In genomic region chr1:116477703-116478102, GRCm38 (mm10) we compare ENCODE assay signal across 8 mouse cellular contexts.
DNase-seq lines count a peak whose midpoint lies in the region; ATAC-seq and TF ChIP-seq lines count a peak whose summit lies in the region.

No protein-coding gene starts in this region.

- DNase-seq in cerebellum, adult 18-20 months = peak; percentile 4 to 38
- no peak for DNase-seq in cerebellum, adult 11-12 months
- DNase-seq in urinary bladder, postnatal 25 days (ENCODE audit: low spot score) = peak; percentile 26
- DNase-seq in urinary bladder, postnatal 10 days (ENCODE audit: low spot score) = no peak
- DNase-seq in layer of hippocampus, adult 2 months (ENCODE audit: low spot score in 2 of 2) = peak; percentile 29 to 72
- no peak for DNase-seq in MN1 (ENCODE audit: low spot score)

- TF ChIP-seq CTCF in layer of hippocampus, adult 2 months (conservative IDR thresholded peaks at IDR 0.05) = peak; percentile 82

- H3K27me3 ChIP-seq in forebrain, embryonic 15.5 days = no peaks in the 10 kb centered on the region
- H3K27me3 ChIP-seq in neural tube, embryonic 12.5 days (replicated peaks) = no peaks in the 10 kb centered on the region

- ATAC-seq in forebrain, embryonic 15.5 days (replicated peaks) = peak; percentile 70
- peak; percentile 70 for ATAC-seq in neural tube, embryonic 12.5 days (ENCODE audit: low FRiP score, low read depth)

- H3K9ac ChIP-seq in forebrain, embryonic 15.5 days (replicated peaks) = no peak overlapping the region
- H3K9ac ChIP-seq in neural tube, embryonic 12.5 days = no peak overlapping the region

- no peak overlapping the region for H3K4me3 ChIP-seq in forebrain, embryonic 15.5 days
- no peak overlapping the region for H3K4me3 ChIP-seq in layer of hippocampus, adult 2 months
- H3K4me3 ChIP-seq in neural tube, embryonic 12.5 days = no peak overlapping the region

- H3K4me2 ChIP-seq in forebrain, embryonic 15.5 days (replicated peaks) = no peak overlapping the region
- H3K4me2 ChIP-seq in neural tube, embryonic 12.5 days (replicated peaks) = no peak overlapping the region

- WGBS in forebrain, embryonic 15.5 days = 23% methylated on average over 2 of the region's 2 CpGs
- WGBS in neural tube, embryonic 12.5 days = 20% methylated on average over 2 of the region's 2 CpGs

- no peaks in the 10 kb centered on the region for H3K9me3 ChIP-seq in forebrain, embryonic 15.5 days
- no peaks in the 10 kb centered on the region for H3K9me3 ChIP-seq in neural tube, embryonic 12.5 days

- no peaks in the 10 kb centered on the region for H3K36me3 ChIP-seq in forebrain, embryonic 15.5 days
- no peaks in the 10 kb centered on the region for H3K36me3 ChIP-seq in neural tube, embryonic 12.5 days

- H3K4me1 ChIP-seq in forebrain, embryonic 15.5 days = no peaks in the 10 kb centered on the region
- no peaks in the 10 kb centered on the region for H3K4me1 ChIP-seq in neural tube, embryonic 12.5 days

- H3K27ac ChIP-seq in forebrain, embryonic 15.5 days (replicated peaks) = no peak overlapping the region
- no peak overlapping the region for H3K27ac ChIP-seq in layer of hippocampus, adult 2 months
- no peak overlapping the region for H3K27ac ChIP-seq in neural tube, embryonic 12.5 days

Comparison
In these comparisons a context has a peak if more than half of its experiments do, and no peak if none do; other contexts are left out.
1. DNase-seq: peak in cerebellum, adult 18-20 months (2 of 2), urinary bladder, postnatal 25 days (single experiment) and layer of hippocampus, adult 2 months (2 of 2); none in cerebellum, adult 11-12 months (single experiment), urinary bladder, postnatal 10 days (single experiment) and MN1 (single experiment).